Mouse (Mus musculus): ENCODE results near the gene Upp1. TPM values are rescaled to one million over a fixed set of nuclear protein-coding genes. Genes with fewer than 3 reads are reported as not detected.
"Not testable (repeated sequence)": the region's sequence is repeated elsewhere in the genome, so short reads cannot be mapped to it uniquely, and the experiment has no call there.

Upp1 gene
- 4.7 and 5.2 TPM in 2 replicates for polyA plus RNA-seq (2012; rRNA removed)

GRCm38 (mm10) chr11:9118050-9118420 lies at the start of gene Upp1:
Gene Upp1 (plus strand): TSS chr11:9118103.
- DNase-seq (ENCODE audit: low spot score), result no peak

GRCm38 (mm10) chr11:9076444-9076843 lies 41.5 kb upstream of the Upp1 start:
- DNase-seq (ENCODE audit: low spot score), result no peak

- no peak for DNase-seq (ENCODE audit: low spot score)
Measured at GRCm38 (mm10) chr11:9113189-9113588, 4.7 kb upstream of the Upp1 start.

GRCm38 (mm10) chr11:9115367-9116120 lies 2.4 kb upstream of the Upp1 start:
- no peak for DNase-seq (ENCODE audit: low spot score)

GRCm38 (mm10) chr11:9116121-9116520 lies 1.8 kb upstream of the Upp1 start:
- no peak for DNase-seq (ENCODE audit: low spot score)

GRCm38 (mm10) chr11:9116916-9117315 lies 987 bp upstream of the Upp1 start:
- DNase-seq (ENCODE audit: low spot score), result no peak

- no peak for DNase-seq (ENCODE audit: low spot score)
Measured at GRCm38 (mm10) chr11:9117358-9118049, 399 bp upstream of the Upp1 start.

GRCm38 (mm10) chr11:9118421-9119121 lies 668 bp downstream of the Upp1 start:
- peak; percentile 40 for DNase-seq (ENCODE audit: low spot score)

GRCm38 (mm10) chr11:9119231-9120020 lies 1.5 kb downstream of the Upp1 start:
- no peak for DNase-seq (ENCODE audit: low spot score)

GRCm38 (mm10) chr11:9122315-9122714 lies 4.4 kb downstream of the Upp1 start:
- DNase-seq (ENCODE audit: low spot score), result no peak

GRCm38 (mm10) chr11:9126373-9127107 lies 8.6 kb downstream of the Upp1 start:
- DNase-seq (ENCODE audit: low spot score), result no peak

GRCm38 (mm10) chr11:9128110-9128509 lies 10.2 kb downstream of the Upp1 start:
- DNase-seq (ENCODE audit: low spot score), result no peak

- no peak for DNase-seq (ENCODE audit: low spot score)
Measured at GRCm38 (mm10) chr11:9129528-9129927, 11.6 kb downstream of the Upp1 start.

- DNase-seq (ENCODE audit: low spot score), result no peak
Measured at GRCm38 (mm10) chr11:9131688-9132087, 13.8 kb downstream of the Upp1 start.

- DNase-seq (ENCODE audit: low spot score), result no peak
Measured at GRCm38 (mm10) chr11:9135589-9136246, 17.8 kb downstream of the Upp1 start.

- peak; percentile 57 for DNase-seq (ENCODE audit: low spot score)
Measured at GRCm38 (mm10) chr11:9136471-9136870, 18.6 kb downstream of the Upp1 start.

- DNase-seq (ENCODE audit: low spot score), result no peak
Measured at GRCm38 (mm10) chr11:9145113-9145512, 27.2 kb downstream of the Upp1 start.

GRCm38 (mm10) chr11:9146115-9146514 lies 28.2 kb downstream of the Upp1 start:
- DNase-seq (ENCODE audit: low spot score), result no peak

- DNase-seq (ENCODE audit: low spot score), result no peak
Measured at GRCm38 (mm10) chr11:9146683-9147082, 28.8 kb downstream of the Upp1 start.

GRCm38 (mm10) chr11:9148206-9148605 lies 30.3 kb downstream of the Upp1 start:
- no peak for DNase-seq (ENCODE audit: low spot score)

GRCm38 (mm10) chr11:9150403-9150802 lies 32.5 kb downstream of the Upp1 start:
- DNase-seq (ENCODE audit: low spot score), result not testable (repeated sequence)

Data from urinary bladder, adult 2 months (tissue).